Mouse (Mus musculus) heart, adult 2 months (tissue): ENCODE data around the gene Schip1.

Experiments
- CTCF ChIP-seq: fragments of 200-600 bp; IDR thresholded peaks from 2 replicates; pipeline ENCODE4 v1.8.1; 2022; ENCODE audit warnings: antibody characterized with exemption, mild to moderate bottlenecking, moderate library complexity
- EP300 ChIP-seq: fragments of 200-500 bp; IDR thresholded peaks from 2 replicates; pipeline ENCODE4 v1.6.1; 2011; ENCODE audit warnings: low read depth, low read length, control low read depth; ENCODE audit not compliant: insufficient read depth
- POLR2A ChIP-seq: fragments of 200-500 bp; IDR thresholded peaks from 2 replicates; pipeline ENCODE4 v1.6.1; 2011; ENCODE audit warnings: mild to moderate bottlenecking, low read depth, low read length, control low read depth; ENCODE audit not compliant: insufficient read depth

DNA sequence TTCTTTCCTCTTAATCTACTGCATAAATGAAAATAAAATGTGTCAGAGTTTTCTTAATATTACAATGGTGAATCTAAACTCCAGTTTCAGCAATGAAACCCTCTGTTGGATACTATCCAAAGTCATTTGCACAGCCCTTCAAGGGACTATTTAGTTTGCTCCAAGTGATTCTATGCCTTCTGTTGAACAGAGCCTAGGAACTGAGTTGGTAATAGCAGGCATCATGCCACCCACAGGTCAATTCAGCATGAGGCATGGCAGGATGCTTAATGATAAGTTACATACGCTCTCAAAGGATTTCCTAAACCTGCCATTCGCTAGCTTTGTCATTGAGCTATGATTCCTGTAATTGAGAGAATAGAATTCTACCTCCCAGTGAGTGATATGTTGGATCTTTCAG, 219.9 kb downstream of the Schip1 start:
- TF ChIP-seq POLR2A (no peak), CTCF (no peak), EP300 (no peak)
